Mouse (Mus musculus) skeletal muscle tissue, postnatal 0 days (tissue): ENCODE measurements around the gene Ccr3. TPM values are rescaled to one million over a fixed set of nuclear protein-coding genes. Genes with fewer than 3 reads are reported as not detected.

ENCODE experiments used
- polyA plus RNA-seq: library from polyadenylated mRNA; unstranded; fragments of >200 nt; fragmentation: Nextera tagmentation; extraction: Ambion mirVana; gene quantifications from 2 replicates; pipeline ENCODE4 v1.2.1, GENCODE M21; 2015

Gene Ccr3
- polyA plus RNA-seq = not detected in 2 replicates

GRCm38 (mm10) chr9:124021672-124022071, at the start of gene Ccr3:
Ccr3 (plus strand) TSS chr9:124021972.

DNA sequence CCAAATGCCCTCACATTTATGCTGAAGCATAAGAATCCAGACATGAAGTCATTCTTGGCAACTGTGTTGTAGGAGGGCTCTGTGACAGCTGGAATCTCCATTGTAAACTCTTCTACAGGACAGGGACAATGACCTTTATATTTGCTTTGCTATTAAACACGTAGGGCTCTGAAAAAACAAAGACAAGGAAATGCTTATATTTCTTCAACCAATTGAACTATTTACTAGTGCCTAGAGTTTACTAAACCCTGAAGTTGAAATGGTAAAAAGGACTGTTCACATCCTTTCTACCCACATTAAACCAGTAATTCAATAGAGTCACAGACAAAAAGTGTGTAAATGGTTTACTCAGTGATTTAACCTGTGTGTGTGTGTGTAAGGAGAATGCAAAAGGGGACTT, 43.5 kb upstream of the Ccr3 start, which contains the start of gene Ccr1l1:
TSS of gene Ccr1l1 (minus strand) at position 101 of the 400 bp plus-strand sequence.

Other genes with a start within 250 kb of the Ccr3 start
- gene Cxcr6, start 215.5 kb upstream of the Ccr3 start, polyA plus RNA-seq = 0.30 and 0.49 TPM in 2 replicates
- gene Fyco1, start 170.1 kb upstream of the Ccr3 start, polyA plus RNA-seq = 29.6 and 39.7 TPM in 2 replicates
- 0.19 and 0.24 TPM in 2 replicates for gene Xcr1, start 159.9 kb upstream of the Ccr3 start, polyA plus RNA-seq
- 3.6 and 4.5 TPM in 2 replicates for gene Ccr1, start 53.3 kb upstream of the Ccr3 start, polyA plus RNA-seq
- gene Ccr1l1, start 43.6 kb upstream of the Ccr3 start, polyA plus RNA-seq = not detected in 2 replicates
- 0.79 and 0.81 TPM in 2 replicates for gene Ccr2, start 80.0 kb downstream of the Ccr3 start, polyA plus RNA-seq
- 0.47 and 0.87 TPM in 2 replicates for gene Ccr5, start 99.6 kb downstream of the Ccr3 start, polyA plus RNA-seq